Mouse (Mus musculus) left cerebral cortex, postnatal 10 days (tissue): ENCODE data around the gene Prkar2b. TPM values are rescaled to one million over a fixed set of nuclear protein-coding genes. Genes with fewer than 3 reads are reported as not detected.
A peak's percentile ranks its signal among the peaks of the same experiment; 100 is the strongest.

Source experiments
- DNase-seq, 2 experiments: peaks; one replicate each; pipeline ENCODE4 v3.0.0; 2021 to 2022; ENCODE audit warnings: low spot score in 2 of 2, mixed read lengths in 1 of 2; ENCODE audit errors: extremely low spot score in 1 of 2
- intact Hi-C: fragments of 180-260 bp; cut with DNase I; formaldehyde crosslinking; loops from one replicate; pipeline ENCODE4 v1.15.1; 2025
- total RNA-seq, 2 experiments: library from RNA; stranded (reverse); gene quantifications; 2 replicates each; pipeline ENCODE4 v1.2.3; 2021

Prkar2b gene
- total RNA-seq, 2 experiments from 2014 or later: 157 to 160 TPM

DNA sequence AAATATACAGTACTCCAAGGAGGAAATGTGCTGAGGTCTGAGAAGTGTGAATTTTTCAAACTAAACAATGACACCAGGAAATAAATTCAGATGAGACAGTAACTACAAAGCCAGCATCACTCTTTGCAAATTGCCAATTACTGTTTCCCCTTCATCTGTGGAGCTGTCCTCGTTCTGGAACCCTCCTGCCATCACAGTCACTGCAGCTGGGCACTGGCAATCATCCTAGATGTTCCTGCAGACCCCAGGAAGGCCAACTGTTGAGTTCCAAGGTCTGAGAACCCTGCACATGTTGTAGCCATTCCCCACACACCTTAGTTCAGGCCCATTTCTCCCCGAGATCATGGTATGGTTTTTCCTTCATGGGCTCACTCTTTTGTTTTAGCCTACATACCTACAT, 76.9 kb downstream of the Prkar2b start:
- no peak for DNase-seq
- intact Hi-C loops: no loop called here

DNA sequence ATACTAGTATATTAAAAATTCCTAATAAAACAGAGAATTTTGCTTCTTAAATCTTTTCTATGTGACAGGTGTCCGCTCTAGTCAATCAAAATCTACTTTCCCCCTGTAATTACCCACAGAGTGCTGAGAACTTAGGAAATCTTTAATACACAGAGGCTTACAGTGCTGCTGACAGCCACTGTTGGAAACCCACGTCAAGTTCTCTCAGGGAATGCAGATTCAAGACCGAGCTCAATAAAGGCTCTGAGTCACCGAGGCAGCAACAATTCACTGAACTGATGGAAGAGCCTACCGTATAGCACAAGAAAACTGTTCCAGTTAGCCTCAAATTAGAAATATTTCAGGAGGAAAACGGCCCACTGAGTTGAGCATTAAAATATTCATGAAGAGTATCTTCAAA, 77.3 kb downstream of the Prkar2b start:
- DNase-seq: no peak
- intact Hi-C loops: no loop called here

DNA sequence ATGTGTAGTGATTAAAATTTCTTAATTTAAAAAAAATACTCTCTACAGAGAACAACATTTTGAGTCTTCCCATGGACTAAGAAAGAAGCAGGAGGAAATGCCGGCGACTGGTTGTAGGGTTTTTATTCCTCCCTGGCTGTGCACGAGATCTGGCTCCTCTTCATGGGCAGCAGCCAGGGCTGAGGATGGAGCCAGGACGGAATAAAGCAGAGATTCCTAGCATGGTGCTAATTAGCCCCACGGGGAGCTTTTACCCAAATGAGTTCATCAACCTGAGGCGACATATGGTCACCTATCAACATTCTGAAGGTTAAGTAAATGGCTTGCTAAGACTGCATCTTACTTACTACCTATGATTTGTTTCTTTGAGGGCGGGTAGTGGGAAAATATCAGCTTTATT, 77.9 kb downstream of the Prkar2b start:
- intact Hi-C loops: no loop called here
- no peak for DNase-seq

DNA sequence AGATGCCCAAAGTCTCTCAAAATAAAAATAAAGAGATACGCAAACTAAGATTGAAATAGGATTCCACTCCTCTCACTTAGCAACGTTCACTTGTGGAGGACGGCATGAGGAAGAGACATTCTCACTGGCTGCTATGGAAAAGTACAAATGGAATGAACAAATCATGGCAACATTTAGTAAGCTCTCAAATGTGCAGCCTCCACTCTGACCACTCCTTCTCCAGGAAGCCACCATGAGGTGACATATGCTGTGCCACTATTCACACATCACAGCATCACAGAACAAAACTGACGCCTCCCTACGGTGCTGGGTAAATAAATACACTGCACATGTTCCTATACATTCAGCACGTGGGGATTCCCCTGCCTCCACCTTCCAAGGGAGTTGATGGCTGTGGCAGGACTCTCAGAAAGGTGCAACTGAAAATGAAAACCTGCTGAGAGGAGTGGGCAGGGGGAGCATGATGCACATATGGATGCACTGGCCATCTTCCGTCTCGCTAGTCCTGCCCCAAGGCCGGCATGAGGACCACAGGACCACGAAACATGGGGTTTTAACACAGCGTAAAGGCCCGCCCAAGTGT, 83.4 kb downstream of the Prkar2b start:
- no peak for DNase-seq
- intact Hi-C loops: loop anchor here (5.0 to 10.0 kb wide), 2 partner anchors 80 to 407 kb away; no protein-coding TSS in a partner anchor

DNA sequence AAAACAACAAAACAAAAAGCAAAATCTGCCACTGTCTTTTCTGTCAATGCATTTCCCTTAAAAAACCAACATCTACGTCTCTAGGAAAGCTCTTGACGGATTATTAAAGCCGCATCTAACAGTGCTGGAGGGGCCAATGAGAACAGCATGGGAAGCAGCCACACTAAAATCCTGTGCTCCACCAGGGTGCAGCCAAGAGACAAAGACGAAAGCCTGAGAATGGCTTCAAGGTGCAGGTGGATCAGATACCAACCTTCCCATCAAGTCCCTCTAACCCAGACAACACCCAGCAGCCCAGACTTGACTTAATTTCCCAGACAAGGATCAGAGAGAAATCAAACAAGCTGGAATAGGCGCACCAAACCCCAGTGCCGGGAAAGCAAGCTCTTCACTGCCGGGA, 84.6 kb downstream of the Prkar2b start:
- intact Hi-C loops: loop anchor here (5.0 to 10.0 kb wide), 2 partner anchors 81 to 408 kb away; no protein-coding TSS in a partner anchor
- no peak for DNase-seq

DNA sequence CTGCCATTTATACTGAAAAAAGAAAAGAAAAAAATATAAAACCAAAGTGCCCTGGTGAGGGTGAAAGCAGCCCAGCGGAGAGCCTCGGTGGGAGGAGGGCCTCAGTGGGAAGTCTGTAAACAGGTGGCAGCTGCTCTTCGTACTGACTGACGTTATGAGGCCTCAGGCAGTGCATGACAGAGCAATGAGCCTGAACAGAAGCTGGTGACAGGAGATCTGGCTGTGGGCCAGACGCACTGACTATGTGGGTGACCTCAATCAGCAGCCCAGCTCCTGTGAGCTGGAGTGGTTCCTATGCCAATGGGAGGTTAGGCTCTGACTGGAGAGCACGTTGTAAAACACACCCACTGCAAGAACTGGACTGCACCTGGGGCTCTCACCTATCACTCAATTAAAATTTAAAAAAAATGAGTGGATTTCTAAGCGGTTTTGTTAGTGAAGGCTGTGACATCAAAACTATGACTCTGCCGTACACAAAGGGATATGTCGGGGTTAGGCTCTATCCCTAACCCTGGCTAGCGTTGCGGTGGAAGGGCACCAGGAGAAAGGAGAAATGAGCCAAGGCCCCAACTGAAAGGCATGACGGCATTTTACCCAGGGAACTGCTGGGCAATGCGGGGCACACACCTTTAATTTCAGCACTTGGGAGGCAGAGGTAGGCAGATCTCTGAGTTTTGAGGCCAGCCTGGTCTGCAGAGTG, 87.5 kb downstream of the Prkar2b start:
- DNase-seq: peak in 1 of 2 experiments; percentile 62
- intact Hi-C loops: loop anchor here (10.0 kb wide), 1 partner anchor 411 kb away; no protein-coding TSS in a partner anchor

DNA sequence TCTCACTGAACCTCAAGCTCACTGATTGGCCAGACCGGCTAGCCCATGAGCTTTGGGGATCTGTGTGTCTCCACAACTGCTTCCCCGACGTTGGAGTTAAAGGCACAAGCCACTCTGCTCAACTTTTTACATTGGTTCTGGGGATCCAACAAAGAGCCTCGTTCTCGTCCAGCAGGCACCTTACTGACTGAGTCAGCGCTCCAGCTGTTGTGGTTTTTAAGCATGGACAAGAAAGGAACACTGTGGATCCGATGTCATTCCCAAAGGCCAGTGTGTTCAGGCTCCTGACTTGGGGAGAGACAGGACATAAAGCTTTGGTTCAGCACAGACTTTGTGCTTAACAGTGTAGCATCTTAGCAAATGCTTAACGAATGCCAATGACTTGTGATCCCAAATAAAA, 89.5 kb downstream of the Prkar2b start:
- intact Hi-C loops: loop anchor here (10.0 kb wide), 1 partner anchor 413 kb away; no protein-coding TSS in a partner anchor

DNA sequence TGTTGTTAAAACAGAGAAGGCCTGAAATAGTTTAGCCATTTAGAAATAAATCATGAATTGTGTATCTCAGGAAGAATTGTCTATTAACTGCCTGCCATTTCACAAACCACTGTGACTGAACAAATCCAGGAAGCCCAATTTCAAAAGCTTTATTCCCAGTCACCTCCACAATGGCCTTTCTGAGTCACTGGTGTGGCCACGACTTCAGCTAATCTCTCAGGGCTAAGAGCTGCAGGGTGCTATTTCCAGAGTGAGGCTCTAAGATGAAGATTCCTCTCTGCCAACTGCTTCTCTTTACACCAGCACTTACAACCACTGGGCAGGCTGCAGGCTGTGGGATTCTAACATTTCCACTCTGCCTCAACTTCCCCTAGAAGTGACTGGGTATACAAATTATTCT, 92.0 kb downstream of the Prkar2b start:
- no peak for DNase-seq
- intact Hi-C loops: loop anchor here (2.0 to 5.0 kb wide), 2 partner anchors 278 to 928 kb away; no protein-coding TSS in a partner anchor

More for the DNA sequence above, 89.5 kb downstream of the Prkar2b start:
- DNase-seq: no peak

DNA sequence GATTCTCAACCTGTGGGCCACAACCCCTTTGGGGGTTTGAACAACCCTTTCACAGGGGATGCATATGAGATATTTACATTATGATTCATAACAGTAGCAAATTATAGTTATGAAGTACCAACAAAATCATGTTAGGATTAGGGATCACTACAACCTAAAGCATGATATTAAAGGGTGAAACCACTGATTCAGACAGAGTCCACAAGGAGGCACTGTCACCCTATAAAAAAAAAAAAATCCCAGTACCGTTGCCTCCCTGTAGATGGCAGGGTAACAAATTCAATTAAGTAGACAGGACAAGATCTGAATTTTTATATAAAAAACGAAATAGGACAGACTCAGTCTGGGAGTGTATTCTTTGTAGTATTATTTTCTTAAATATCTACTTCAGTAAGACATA, 93.6 kb downstream of the Prkar2b start:
- DNase-seq: peak in 1 of 2 experiments; percentile 62
- intact Hi-C loops: loop anchor here (2.0 to 5.0 kb wide), 2 partner anchors 177 to 930 kb away; no protein-coding TSS in a partner anchor

DNA sequence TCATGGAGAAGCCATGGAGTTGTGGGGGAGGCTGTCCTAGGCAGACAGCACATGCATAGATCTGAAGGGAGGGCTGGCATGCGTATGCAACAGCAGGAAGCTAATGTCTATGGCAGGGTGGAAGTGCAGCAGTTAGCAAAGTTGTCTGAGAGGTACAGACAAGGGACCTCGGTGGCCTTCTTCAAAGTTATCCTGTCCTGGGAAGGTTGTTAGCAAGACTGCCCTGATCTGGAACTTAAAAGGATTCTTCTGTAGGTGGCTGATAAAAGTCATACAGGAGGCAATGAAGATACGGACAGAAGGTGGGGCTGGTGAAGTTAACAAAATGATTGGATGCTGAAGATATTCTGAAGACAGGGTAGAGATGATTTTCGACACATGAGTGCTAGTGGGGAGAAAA, 94.7 kb downstream of the Prkar2b start:
- intact Hi-C loops: loop anchor here (2.0 to 5.0 kb wide), 2 partner anchors 178 to 931 kb away; no protein-coding TSS in a partner anchor
- no peak for DNase-seq

DNA sequence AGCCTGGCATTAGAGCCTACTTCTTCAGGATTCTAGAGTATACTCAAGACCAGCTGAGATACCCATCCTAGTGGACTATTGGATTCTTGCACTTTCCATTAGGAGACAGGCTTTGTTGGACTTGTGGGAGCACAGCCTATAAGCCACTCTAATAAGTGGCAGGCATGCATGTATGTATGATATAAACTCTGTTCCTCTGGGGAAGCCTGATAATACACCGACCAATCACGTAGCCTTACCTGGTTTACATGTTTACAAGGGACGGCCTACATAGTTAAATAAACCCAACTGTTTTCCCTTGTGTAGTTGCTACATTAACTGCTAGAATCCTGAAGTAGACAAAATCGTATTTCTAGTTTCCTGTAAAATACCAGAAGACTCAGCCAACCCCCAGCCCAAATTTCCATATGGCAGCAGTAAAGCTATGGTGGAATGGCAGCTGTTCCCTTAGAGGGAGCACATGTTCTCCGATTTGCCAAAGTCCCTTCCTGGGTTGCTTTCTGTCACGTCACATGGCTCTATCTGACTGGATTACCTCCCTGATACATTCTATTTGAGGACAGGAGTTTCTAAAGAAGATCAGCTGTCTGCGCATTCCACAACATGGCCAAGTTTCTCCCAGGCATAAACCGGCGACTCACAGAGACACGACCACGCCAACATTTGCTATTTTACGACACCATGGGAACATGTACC, 95.4 kb downstream of the Prkar2b start:
- intact Hi-C loops: loop anchor here (2.0 to 5.0 kb wide), 2 partner anchors 179 to 932 kb away; no protein-coding TSS in a partner anchor
- DNase-seq: peak in 1 of 2 experiments; percentile 36

DNA sequence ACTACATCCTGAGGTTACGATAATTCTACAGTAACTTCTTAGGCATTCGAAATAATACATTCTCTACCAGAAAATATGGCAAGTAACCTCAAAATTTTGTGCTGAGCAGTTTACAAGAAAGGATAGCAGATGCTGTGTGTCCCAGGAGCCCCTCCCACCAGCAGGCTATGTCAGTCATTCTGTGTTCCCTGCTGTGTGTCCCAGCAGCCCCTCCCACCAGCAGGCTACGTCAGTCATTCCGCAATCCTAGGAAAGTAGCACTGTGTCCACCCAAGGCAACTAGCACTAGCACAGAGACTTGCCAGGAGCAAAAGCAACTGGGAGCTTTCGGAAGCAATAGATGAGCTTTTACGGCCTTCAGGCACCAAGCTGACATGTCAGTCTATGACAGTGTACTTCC, 97.0 kb downstream of the Prkar2b start:
- intact Hi-C loops: no loop called here
- no peak for DNase-seq

DNA sequence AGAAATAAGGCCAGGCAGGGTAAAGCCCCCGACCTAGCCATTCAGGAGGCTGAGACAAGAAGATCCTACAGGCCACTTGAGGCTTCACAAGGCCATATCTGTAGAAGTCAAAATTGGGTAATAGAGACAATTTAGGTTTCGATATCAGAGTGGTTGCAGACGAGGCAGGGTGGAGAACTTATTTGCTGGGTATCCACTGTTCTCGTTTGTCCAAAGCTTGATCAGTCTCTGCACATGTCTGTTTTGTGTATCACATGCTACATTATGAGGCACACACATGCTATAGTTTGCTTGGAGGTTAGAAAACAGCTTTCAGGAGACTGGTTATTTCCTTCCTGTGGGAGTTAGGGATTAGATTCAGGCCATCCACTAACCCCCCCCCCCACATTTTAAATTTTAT, 105.3 kb downstream of the Prkar2b start:
- DNase-seq: no peak
- intact Hi-C loops: no loop called here

DNA sequence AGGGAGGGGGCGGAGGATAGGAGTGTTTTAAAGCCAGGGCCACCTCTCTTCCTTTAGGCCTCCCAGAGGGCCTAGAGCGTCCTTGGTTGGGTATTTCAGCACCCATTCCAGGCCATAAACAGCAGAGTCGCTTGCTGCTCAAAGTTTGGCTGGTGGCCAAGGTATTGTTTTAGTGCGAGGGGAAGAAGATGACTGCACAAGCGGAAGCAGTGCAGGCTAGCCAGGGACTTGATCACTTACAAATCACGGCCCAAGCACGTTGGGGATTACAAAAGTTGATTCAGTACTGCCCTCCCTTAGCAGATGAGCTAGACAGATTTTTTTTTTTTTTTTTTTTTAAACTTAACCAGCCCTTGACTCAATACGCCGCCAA, 110.5 kb downstream of the Prkar2b start:
- intact Hi-C loops: no loop called here
- DNase-seq: no peak

DNA sequence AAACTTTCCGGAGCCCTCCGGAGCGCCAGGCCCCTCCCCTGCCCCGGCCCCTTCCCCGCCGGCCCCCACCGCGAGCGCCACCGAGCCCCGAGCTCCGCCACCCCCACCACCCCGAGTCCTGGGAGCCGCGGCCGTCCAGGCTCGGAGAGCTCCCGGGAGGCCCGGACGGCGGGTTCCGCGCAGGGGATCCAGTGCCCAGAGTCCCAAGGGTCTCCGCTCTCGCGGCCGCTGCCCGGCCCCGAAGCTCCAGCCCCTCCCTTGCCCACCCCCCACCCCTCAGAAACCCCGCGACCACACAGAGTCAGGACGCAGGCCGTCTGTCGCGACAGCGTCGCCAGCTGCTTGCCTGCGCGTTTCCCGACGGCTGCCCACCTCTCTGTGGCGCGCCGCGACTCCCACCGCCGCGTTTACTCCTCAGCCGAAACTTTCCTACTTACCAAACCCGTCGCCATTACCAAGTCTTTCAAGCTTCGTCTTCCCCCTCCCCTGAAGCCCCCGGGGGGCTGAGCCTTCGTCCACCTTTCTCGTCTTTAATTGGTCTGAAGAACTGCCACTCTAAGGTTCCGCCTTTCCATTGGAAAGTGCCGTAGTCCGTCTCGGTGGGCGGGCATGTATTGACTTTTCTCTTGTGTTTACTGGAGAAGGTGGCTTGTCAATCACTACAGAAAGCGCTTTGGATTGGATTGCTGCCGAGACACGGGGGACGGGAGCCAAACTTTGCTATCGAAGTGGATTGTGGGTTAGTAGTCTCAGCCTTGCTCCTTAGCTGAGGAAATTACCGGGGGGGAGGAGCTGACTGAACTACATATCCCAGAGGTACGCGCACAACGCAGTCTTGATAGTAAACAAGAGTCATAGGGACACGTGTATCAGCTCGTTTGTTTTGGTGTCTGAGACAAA, 111.1 kb downstream of the Prkar2b start, which contains the start of gene Hbp1:
Hbp1 (minus strand) TSS at position 777 of the 900 bp plus-strand sequence.
- intact Hi-C loops: no loop called here
- DNase-seq: peak; percentile 99 to 100

DNA sequence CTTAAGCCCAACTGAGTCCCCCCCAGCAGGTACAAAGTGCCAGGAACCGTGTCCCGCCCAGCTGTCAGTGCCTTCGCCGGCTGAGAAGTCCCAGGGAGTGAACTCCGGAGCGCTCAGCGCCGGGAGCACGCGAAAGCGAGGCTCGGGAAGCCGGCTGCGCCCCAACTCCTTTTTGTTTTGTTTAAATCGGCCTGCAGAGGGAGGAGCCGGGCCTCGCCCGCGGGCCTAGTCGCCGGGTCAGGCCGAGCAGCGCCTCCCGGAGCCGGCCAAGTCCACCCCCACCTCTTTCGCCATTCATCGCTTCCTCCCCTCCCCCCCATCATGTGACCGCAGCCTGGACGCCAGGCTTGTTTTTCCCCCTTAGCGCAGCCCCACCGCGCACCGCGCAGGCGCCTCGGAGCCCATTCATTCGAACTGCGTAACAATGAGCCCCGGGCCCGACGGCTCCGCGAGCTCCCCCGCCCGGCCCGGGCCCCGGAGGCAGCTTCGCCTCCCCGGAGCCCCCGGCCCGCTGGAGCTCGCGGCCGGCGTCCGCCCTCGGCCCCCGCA, 111.8 kb downstream of the Prkar2b start:
- intact Hi-C loops: no loop called here
- DNase-seq: peak; percentile 87 to 97

DNA sequence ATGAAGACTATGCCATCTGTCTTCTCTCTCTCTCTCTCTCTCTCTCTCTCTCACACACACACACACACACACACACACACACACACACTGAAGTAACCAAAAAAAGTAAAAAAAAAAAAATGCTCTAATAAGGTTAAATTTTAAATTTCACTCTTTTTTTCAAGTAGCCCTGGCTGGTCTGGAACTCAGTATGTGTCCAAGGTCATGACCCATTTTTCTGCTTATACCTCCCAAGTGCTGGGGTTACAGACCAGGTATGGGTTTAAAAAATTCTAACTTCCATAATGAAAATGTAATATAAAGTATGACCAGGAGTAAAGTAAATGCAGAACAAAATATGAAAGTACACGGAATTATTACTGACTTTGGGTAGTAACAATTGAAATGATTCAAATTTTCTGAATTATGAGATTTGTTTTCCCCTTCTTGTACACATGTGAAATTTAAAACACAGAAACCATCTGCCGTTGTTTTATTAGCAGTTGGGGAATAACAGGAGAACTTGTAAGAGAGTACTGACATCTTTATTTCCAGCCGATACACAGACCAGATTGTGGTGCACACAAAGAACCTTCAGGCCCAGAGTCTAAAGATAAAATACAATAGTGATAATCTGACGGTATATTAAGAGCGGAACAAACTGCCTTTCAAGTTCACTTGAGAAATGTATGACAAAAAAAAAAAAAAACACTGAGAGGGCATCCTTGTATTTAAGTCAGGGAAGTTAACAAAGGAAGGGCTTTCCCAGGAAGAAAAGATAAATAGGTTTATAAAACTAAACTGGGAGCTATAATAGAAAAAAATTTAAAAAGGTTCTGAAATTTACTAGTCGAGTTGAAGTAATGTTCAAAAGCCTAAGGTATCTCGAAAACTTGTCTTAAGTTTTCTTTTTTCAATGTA, 112.7 kb downstream of the Prkar2b start:
- intact Hi-C loops: no loop called here
- DNase-seq: no peak
